Mouse (Mus musculus) neutrophil, adult 5-6 weeks (primary cell): Measurements from ENCODE around the gene Dnah7c. TPM values are rescaled to one million over a fixed set of nuclear protein-coding genes. Genes with fewer than 3 reads are reported as not detected.

Experiments
- ATAC-seq: fragments of 151-379, 151-347 bp; 2 replicates; pipeline ENCODE4 v1.8.0; 2017; ENCODE audit warnings: mild to moderate bottlenecking, moderate TSS enrichment; ENCODE audit not compliant: insufficient number of reproducible peaks, poor library complexity, low FRiP score, severe bottlenecking; ENCODE audit errors: extremely low read depth
- total RNA-seq: library from RNA; stranded (forward); fragments of 200-1000 nt; gene quantifications from 2 replicates; pipeline ENCODE4 v1.2.3, GENCODE M21; 2017

Dnah7c gene
- total RNA-seq, 1 experiment from 2014 or later = not detected

- peak; percentile 45 for ATAC-seq
Measured at GRCm38 (mm10) chr1:46849758-46850157, 424.4 kb downstream of the Dnah7c start.

- ATAC-seq = no peak
Measured at GRCm38 (mm10) chr1:46851586-46851985, 426.2 kb downstream of the Dnah7c start.

- ATAC-seq = no peak
Measured at GRCm38 (mm10) chr1:46852216-46852599, 426.8 kb downstream of the Dnah7c start.

GRCm38 (mm10) chr1:46852600-46853272 lies 427.3 kb downstream of the Dnah7c start:
- no peak for ATAC-seq

GRCm38 (mm10) chr1:46853317-46854035 lies 428.1 kb downstream of the Dnah7c start:
- ATAC-seq = peak; percentile 73

GRCm38 (mm10) chr1:46854036-46854900 lies 428.9 kb downstream of the Dnah7c start:
- ATAC-seq = peak; percentile 57

GRCm38 (mm10) chr1:46856498-46856897 lies 431.1 kb downstream of the Dnah7c start:
- ATAC-seq = no peak
